Mouse (Mus musculus) heart, postnatal 0 days (tissue): Measurements from ENCODE around the gene Agmo. TPM values are rescaled to one million over a fixed set of nuclear protein-coding genes. Genes with fewer than 3 reads are reported as not detected.

Source experiments
- ATAC-seq: fragments of 200-750 bp; cut with Nextera tagmentation; 2 replicates; pipeline ENCODE4 v1.8.0; 2017; ENCODE audit warnings: low read depth, moderate number of reproducible peaks, moderate library complexity; ENCODE audit not compliant: insufficient read depth
- DNase-seq: peaks from one replicate; pipeline ENCODE4 v3.0.0-alpha.2; 2016; ENCODE audit warnings: low spot score
- H3K27ac ChIP-seq: fragments of 300-500 bp; sonication (generic); 2 replicates; pipeline ENCODE4 v1.5.1; 2014; ENCODE audit warnings: low read depth, mild to moderate bottlenecking
- H3K27me3 ChIP-seq: fragments of 300-500 bp; sonication (generic); 2 replicates; pipeline ENCODE4 v1.6.1; 2014; ENCODE audit warnings: low read length, mixed read lengths; ENCODE audit not compliant: control insufficient read depth, insufficient read depth
- H3K36me3 ChIP-seq: fragments of 300-500 bp; sonication (generic); replicated peaks from 2 replicates; pipeline ENCODE4 v1.6.1; 2014; ENCODE audit warnings: low read length, mixed read lengths; ENCODE audit not compliant: control insufficient read depth, insufficient read depth
- H3K4me1 ChIP-seq: fragments of 300-500 bp; sonication (generic); 2 replicates; pipeline ENCODE4 v1.6.1; 2014; ENCODE audit warnings: antibody characterized with exemption; ENCODE audit not compliant: control insufficient read depth, insufficient read depth
- H3K4me2 ChIP-seq: fragments of 300-500 bp; sonication (generic); 2 replicates; pipeline ENCODE4 v1.6.1; 2014; ENCODE audit warnings: low read depth, mild to moderate bottlenecking, low read length, moderate library complexity
- H3K4me3 ChIP-seq: fragments of 300-500 bp; sonication (generic); 2 replicates; pipeline ENCODE4 v1.5.1; 2014; ENCODE audit warnings: low read depth, low read length
- H3K9ac ChIP-seq: fragments of 300-500 bp; sonication (generic); replicated peaks from 2 replicates; pipeline ENCODE4 v1.6.1; 2014; ENCODE audit warnings: low read depth, low read length, mixed read lengths
- H3K9me3 ChIP-seq: fragments of 300-500 bp; sonication (generic); replicated peaks from 2 replicates; pipeline ENCODE4 v1.6.1; 2016; ENCODE audit warnings: low read length; ENCODE audit not compliant: control insufficient read depth
- CTCF ChIP-seq: IDR thresholded peaks from 2 replicates; pipeline ENCODE4 v1.5.1; 2016; ENCODE audit warnings: antibody characterized with exemption, control low read depth, low read depth
- EP300 ChIP-seq: IDR thresholded peaks from 2 replicates; pipeline ENCODE4 v1.6.1; 2016; ENCODE audit warnings: antibody characterized with exemption, low read depth
- WGBS: fragments of 180-500 bp; shearing (Covaris S2); extraction: QIAGEN DNeasy Blood & Tissue Kit; methylation state at CpG from one replicate; pipeline ENCODE4 v1.1.7; 2014; 5-methylcytosine and 5-hydroxymethylcytosine counted together
- polyA plus RNA-seq: library from polyadenylated mRNA; unstranded; fragments of >200 nt; fragmentation: Nextera tagmentation; extraction: Ambion mirVana; gene quantifications from 2 replicates; pipeline ENCODE4 v1.2.1, GENCODE M21; 2015
- total RNA-seq: library from RNA; depleted of rRNA; stranded (reverse); fragments of >200 nt; gene quantifications from 2 replicates; pipeline ENCODE4 v1.2.3, GENCODE M21; 2014; ENCODE audit warnings: low replicate concordance

The Agmo gene
- total and polyA plus RNA-seq, 2 experiments from 2014 or later: 0.70 to 1.9 TPM

DNA sequence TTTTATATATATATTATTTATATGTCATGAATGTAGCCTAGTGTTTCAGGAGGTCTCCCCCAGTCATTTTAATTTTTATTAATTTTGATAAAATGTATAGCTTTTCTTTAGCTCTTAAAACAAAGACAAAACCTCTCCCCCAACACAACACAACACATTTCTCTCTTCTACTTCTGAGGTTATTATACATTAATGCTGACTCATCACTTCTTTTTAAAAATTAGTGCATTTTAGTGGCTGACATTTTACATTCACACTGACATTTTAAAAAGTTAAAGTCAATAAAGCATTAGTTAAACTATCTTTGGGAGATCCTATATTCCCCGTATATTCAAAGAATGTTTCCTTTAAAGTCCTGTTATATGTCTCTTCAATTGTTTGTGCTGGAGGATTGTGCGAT, 235.4 kb downstream of the Agmo start:
- TF ChIP-seq CTCF (no peak), EP300 (no peak)
- Histone ChIP-seq H3K4me3 (no peak overlapping the region), H3K9me3 (no peaks in the 10 kb centered on the region), H3K4me2 (no peak overlapping the region), H3K9ac (no peak overlapping the region), H3K36me3 (no peaks in the 10 kb centered on the region), H3K27ac (no peak overlapping the region), H3K4me1 (no peaks in the 10 kb centered on the region), H3K27me3 (no peaks in the 10 kb centered on the region)
- WGBS: 88% methylated on average over 2 of the region's 2 CpGs
- DNase-seq: no peak
- ATAC-seq: no peak

DNA sequence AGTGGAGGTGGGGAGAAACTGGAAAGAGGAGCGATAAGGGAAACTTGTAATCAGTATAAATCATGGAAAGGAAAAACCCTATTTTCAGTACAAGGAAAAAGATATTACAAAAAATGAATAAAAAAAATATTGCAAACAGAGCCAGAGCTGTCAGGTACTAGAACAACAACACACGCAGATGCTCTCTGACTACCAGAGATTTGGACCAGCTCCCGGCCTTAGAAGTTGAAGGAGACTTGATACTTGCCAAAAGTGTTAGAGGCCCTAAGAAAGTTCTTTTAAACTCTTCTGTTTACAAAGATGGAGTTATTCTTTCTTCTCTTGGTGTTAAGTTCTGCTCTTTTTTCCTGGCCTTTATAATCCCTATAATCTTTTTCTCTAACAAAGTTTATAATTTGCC, 246.6 kb downstream of the Agmo start:
- H3K27ac ChIP-seq: no peak overlapping the region
- DNase-seq: no peak
- ATAC-seq: no peak
- WGBS: 74% methylated on average over 3 of the region's 3 CpGs
- no peaks in the 10 kb centered on the region for H3K27me3 ChIP-seq
- H3K9ac ChIP-seq: no peak overlapping the region
- H3K9me3 ChIP-seq: no peaks in the 10 kb centered on the region
- no peak for TF ChIP-seq EP300
- no peak for TF ChIP-seq CTCF
- H3K36me3 ChIP-seq: no peaks in the 10 kb centered on the region
- no peak overlapping the region for H3K4me3 ChIP-seq
- H3K4me2 ChIP-seq: no peak overlapping the region
- H3K4me1 ChIP-seq: no peaks in the 10 kb centered on the region

DNA sequence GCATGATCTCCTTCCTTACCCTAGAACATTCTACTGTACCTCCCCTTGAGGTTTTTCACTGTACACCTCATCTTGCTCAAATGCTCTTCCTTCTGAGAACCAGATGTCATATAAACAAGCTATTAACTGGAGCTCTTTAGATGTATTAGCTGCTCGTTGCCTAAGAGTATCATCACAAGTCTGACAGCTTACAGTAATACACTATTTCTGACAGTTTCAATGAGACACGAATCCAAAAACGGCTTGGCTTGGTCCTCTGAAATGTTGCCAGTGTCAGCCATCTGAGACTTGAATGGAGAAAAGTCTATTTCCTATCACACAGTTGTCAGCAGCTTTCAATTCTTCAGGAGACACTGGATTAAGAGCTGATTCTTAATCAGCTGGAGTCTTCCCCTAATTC, 257.4 kb downstream of the Agmo start:
- no peak for ATAC-seq
- no peaks in the 10 kb centered on the region for H3K36me3 ChIP-seq
- no peaks in the 10 kb centered on the region for H3K27me3 ChIP-seq
- H3K4me3 ChIP-seq: no peak overlapping the region
- H3K4me1 ChIP-seq: no peaks in the 10 kb centered on the region
- WGBS: 42% methylated on average over 3 of the region's 3 CpGs
- no peak overlapping the region for H3K27ac ChIP-seq
- DNase-seq: no peak
- no peaks in the 10 kb centered on the region for H3K9me3 ChIP-seq
- TF ChIP-seq CTCF: no peak
- TF ChIP-seq EP300: no peak
- no peak overlapping the region for H3K4me2 ChIP-seq
- H3K9ac ChIP-seq: no peak overlapping the region

DNA sequence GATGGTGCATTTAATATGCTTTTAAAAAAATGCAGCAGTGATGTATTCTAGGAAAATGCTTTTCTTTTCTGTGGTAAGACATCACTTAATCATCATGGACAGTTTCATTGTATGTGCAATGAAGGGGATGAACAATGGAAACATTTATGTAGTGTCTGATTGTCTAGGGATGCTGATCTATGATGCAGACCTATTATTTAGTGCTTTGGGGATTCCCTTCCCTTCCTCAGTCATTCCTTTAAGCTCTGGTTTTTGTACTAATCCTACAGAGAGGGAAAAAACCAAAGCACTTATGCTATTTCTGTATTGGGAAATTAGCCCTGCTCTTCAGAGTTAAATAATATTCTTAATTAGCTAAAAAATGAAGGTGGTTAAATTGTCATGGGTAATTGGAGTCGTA, 266.0 kb downstream of the Agmo start:
- Histone ChIP-seq H3K9me3 (no peaks in the 10 kb centered on the region), H3K4me1 (no peaks in the 10 kb centered on the region), H3K4me2 (no peak overlapping the region), H3K27ac (no peak overlapping the region), H3K4me3 (no peak overlapping the region), H3K27me3 (no peaks in the 10 kb centered on the region), H3K9ac (no peak overlapping the region), H3K36me3 (no peaks in the 10 kb centered on the region)
- TF ChIP-seq EP300: no peak
- TF ChIP-seq CTCF: no peak
- ATAC-seq (no peak), DNase-seq (no peak)
- WGBS: 32% methylated on average over 1 of the region's 1 CpGs

DNA sequence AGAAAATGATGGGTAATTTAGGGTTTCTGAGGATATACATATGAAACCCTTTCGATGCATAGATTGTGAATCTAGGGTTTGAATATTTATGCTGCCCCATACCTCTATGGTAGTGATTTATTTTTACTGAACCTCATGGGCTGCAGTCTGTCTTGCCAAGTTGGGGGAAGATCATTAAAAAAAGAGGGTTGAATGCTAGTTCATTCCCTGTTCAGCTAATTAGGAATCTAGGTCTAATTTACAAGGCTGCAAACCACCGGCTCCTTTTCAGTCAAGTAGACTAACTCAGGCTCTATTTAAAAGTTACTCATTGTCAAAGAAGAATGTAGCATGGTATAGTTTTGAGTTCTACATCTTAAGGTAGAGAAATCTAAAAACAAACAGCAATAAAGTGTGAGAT, 266.4 kb downstream of the Agmo start:
- Histone ChIP-seq H3K9me3 (no peaks in the 10 kb centered on the region), H3K27ac (no peak overlapping the region), H3K9ac (no peak overlapping the region), H3K36me3 (no peaks in the 10 kb centered on the region), H3K27me3 (no peaks in the 10 kb centered on the region), H3K4me3 (no peak overlapping the region), H3K4me2 (no peak overlapping the region), H3K4me1 (no peaks in the 10 kb centered on the region)
- DNase-seq (no peak), ATAC-seq (no peak)
- 88% methylated on average over 2 of the region's 2 CpGs for WGBS
- TF ChIP-seq EP300 (no peak), CTCF (no peak)

DNA sequence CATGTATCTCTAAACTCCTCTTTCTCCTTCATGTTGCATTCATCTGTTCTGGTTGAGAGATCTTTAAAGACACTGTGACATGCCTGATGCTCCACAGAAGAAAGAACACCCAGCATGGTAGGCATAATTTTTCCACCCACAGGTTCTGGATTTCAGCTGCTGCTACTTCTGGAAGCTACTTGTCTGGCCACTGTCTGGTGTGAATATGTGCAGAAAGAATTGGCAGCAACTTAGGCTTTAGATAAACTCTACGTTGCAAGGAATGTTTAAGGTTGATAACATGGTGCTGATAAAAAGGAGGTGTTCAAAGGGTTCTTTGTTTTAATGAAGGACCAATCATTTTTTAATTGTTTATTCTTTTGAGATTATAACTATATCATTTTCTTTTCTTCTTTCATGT, 280.3 kb downstream of the Agmo start:
- WGBS: 19% methylated on average over 1 of the region's 1 CpGs
- no peak for ATAC-seq

More for the DNA sequence above, 280.3 kb downstream of the Agmo start:
- Histone ChIP-seq H3K4me1 (no peaks in the 10 kb centered on the region), H3K9ac (no peak overlapping the region), H3K36me3 (no peaks in the 10 kb centered on the region), H3K9me3 (peaks cover 4% of the 10 kb centered on the region; the same call in 1 of the 2 replicates), H3K27ac (no peak overlapping the region), H3K27me3 (no peaks in the 10 kb centered on the region), H3K4me3 (no peak overlapping the region), H3K4me2 (no peak overlapping the region)
- TF ChIP-seq EP300 (no peak), CTCF (no peak)
- no peak for DNase-seq
